Mouse (Mus musculus) spleen, adult 2 months (tissue): ENCODE data around the gene Ascc2. TPM values are rescaled to one million over a fixed set of nuclear protein-coding genes. Genes with fewer than 3 reads are reported as not detected.
"Not testable (repeated sequence)": the region's sequence is repeated elsewhere in the genome, so short reads cannot be mapped to it uniquely, and the experiment has no call there.

Experiments used
- DNase-seq, 2 experiments: peaks; one replicate each; pipeline versions ENCODE4 v3.0.0 to v3.0.0-alpha.2; 2012 to 2021; ENCODE audit warnings: low spot score in 2 of 2, low read depth in 1 of 2
- H3K27ac ChIP-seq: fragments of 200-500 bp; 2 replicates; pipeline ENCODE4 v1.5.1; 2012; ENCODE audit warnings: low read length, inconsistent platforms; ENCODE audit not compliant: insufficient read depth
- H3K27me3 ChIP-seq: fragments of 200-500 bp; 2 replicates; pipeline ENCODE4 v1.6.1; 2012; ENCODE audit warnings: mild to moderate bottlenecking, moderate library complexity, low read length, inconsistent platforms; ENCODE audit not compliant: control insufficient read depth, insufficient read depth
- H3K36me3 ChIP-seq: fragments of 200-500 bp; 2 replicates; pipeline ENCODE4 v1.6.1; 2012; ENCODE audit warnings: mild to moderate bottlenecking, low read length, inconsistent platforms; ENCODE audit not compliant: control insufficient read depth, insufficient read depth
- H3K4me1 ChIP-seq: fragments of 200-500 bp; 2 replicates; pipeline ENCODE4 v1.6.1; 2011; ENCODE audit warnings: inconsistent platforms; ENCODE audit not compliant: control insufficient read depth, insufficient read depth, insufficient read length
- H3K4me3 ChIP-seq: fragments of 200-500 bp; 2 replicates; pipeline ENCODE4 v1.5.1; 2011; ENCODE audit warnings: mild to moderate bottlenecking, inconsistent platforms; ENCODE audit not compliant: insufficient read depth, insufficient read length; ENCODE audit errors: extremely low read depth
- CTCF ChIP-seq: fragments of 200-500 bp; IDR thresholded peaks from 2 replicates; pipeline ENCODE4 v1.5.1; 2011; ENCODE audit warnings: mild to moderate bottlenecking, inconsistent platforms; ENCODE audit not compliant: insufficient read depth, insufficient read length, insufficient replicate concordance; ENCODE audit errors: extremely low read depth
- POLR2A ChIP-seq: fragments of 200-500 bp; IDR thresholded peaks from 2 replicates; pipeline ENCODE4 v1.6.1; 2011; ENCODE audit warnings: low read depth, low read length, inconsistent platforms
- WGBS: fragments of 180-500 bp; shearing (Covaris S2); methylation state at CpG from one replicate; pipeline ENCODE4 v1.1.7; 2018; 5-methylcytosine and 5-hydroxymethylcytosine counted together
- polyA plus RNA-seq: library from polyadenylated mRNA; depleted of rRNA; stranded (reverse); fragments of >200 nt; gene quantifications from 2 replicates; pipeline ENCODE4 v1.2.3, GENCODE M21; 2012

Ascc2 gene
- polyA plus RNA-seq, 1 experiment = 11.2 TPM

GRCm38 (mm10) chr11:4629861-4630280, 7.7 kb upstream of the Ascc2 start:
- no peak for DNase-seq
- no peak for TF ChIP-seq CTCF
- no peak for TF ChIP-seq POLR2A
- H3K27me3 ChIP-seq = no peaks in the 10 kb centered on the region
- WGBS = 78% methylated on average over 8 of the region's 8 CpGs
- no peak overlapping the region for H3K4me3 ChIP-seq
- H3K4me1 ChIP-seq = no peaks in the 10 kb centered on the region
- H3K36me3 ChIP-seq = no peaks in the 10 kb centered on the region
- no peak overlapping the region for H3K27ac ChIP-seq

DNA sequence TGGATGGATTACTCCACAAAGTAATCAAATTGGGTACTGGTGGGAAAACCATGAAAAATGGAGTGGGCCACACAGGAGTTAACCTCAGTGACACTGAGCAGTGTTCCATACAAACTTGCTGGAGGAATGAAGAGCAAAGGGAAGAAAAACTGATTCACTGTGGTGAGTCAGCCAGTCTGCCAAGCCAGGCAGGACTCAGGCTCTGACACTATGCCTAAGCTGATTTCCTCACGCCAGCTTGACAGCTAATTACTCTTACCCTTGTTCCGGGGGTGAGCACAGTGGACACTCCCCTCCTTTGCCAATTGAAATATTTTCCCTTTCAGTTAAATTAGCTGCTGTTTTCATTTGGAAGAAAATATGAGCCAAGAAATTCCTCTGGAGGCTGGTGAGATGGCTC, 4.1 kb upstream of the Ascc2 start:
- no peak overlapping the region for H3K27ac ChIP-seq
- DNase-seq = no peak
- no peaks in the 10 kb centered on the region for H3K27me3 ChIP-seq
- TF ChIP-seq POLR2A (no peak), CTCF (no peak)
- no peaks in the 10 kb centered on the region for H3K36me3 ChIP-seq
- 76% methylated on average over 2 of the region's 2 CpGs for WGBS
- H3K4me1 ChIP-seq = no peaks in the 10 kb centered on the region
- H3K4me3 ChIP-seq = no peak overlapping the region

GRCm38 (mm10) chr11:4634395-4634794, 3.2 kb upstream of the Ascc2 start:
- Histone ChIP-seq H3K36me3 (no peaks in the 10 kb centered on the region), H3K27ac (no peak overlapping the region), H3K27me3 (no peaks in the 10 kb centered on the region), H3K4me1 (peaks cover 4% of the 10 kb centered on the region; the same call in 1 of the 2 replicates), H3K4me3 (no peak overlapping the region)
- DNase-seq = no peak
- no peak for TF ChIP-seq CTCF
- TF ChIP-seq POLR2A = no peak
- WGBS = 70% methylated on average over 5 of the region's 5 CpGs

DNA sequence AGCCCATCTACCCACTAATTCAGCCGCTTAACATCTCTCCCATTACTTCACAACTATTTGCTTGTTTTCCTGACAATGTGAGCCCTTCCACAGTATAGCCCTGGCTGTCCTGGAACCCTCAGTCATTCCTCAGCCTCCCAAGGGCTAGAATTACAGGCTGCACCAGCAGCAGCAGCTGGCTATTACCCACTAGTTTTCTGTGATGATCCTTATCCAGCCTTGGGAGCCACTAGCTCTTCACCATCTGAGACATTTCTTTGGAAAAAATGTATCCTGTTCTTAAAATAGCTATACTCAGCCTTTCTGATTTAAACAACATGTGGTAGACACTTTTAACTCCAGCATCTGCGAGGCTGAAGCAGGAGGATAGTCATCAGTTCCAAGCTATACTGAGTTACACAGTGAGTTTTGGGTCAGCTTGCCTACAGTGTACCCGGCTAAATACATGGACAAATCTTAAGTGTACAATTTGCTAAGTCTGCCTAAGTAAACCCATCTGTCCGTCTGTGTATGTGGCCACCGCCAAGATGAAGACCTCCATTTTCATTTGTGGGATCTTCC, 685 bp upstream of the Ascc2 start:
- H3K36me3 ChIP-seq = peaks cover 3% of the 10 kb centered on the region; the same call in 1 of the 2 replicates
- no peak overlapping the region for H3K27ac ChIP-seq
- TF ChIP-seq POLR2A (no peak), CTCF (no peak)
- peaks cover 4% of the 10 kb centered on the region; the same call in 1 of the 2 replicates for H3K4me1 ChIP-seq
- 65% methylated on average over 5 of the region's 5 CpGs for WGBS
- DNase-seq = no peak
- H3K4me3 ChIP-seq = no peak overlapping the region
- no peaks in the 10 kb centered on the region for H3K27me3 ChIP-seq

DNA sequence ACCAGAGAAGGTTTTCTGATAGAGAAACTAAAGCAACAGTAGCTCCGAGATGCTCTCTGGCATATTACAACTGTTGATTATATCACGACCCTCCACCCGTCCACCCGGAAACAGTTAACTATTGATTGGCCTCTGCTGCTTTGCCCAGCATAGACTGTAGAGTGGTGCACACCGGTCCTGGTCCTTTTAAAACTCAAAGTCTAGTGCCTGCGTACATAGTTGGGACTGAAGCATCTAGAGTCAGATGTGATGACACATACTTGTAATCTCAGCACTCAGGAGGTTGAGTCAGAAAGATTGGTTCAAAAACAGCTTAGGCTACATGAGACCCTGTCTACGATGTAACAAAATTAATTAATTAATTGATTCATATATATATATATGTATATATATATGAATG, 714 bp downstream of the Ascc2 start:
- TF ChIP-seq CTCF = no peak
- no peak for TF ChIP-seq POLR2A
- DNase-seq = no peak
- H3K4me1 ChIP-seq = peaks cover 4% of the 10 kb centered on the region; the same call in 1 of the 2 replicates
- peak overlapping the region; percentile 89 for H3K4me3 ChIP-seq
- no peak overlapping the region for H3K27ac ChIP-seq
- H3K36me3 ChIP-seq = peaks cover 3% of the 10 kb centered on the region; the same call in 1 of the 2 replicates
- 19% methylated on average over 7 of the region's 7 CpGs for WGBS
- H3K27me3 ChIP-seq = no peaks in the 10 kb centered on the region

DNA sequence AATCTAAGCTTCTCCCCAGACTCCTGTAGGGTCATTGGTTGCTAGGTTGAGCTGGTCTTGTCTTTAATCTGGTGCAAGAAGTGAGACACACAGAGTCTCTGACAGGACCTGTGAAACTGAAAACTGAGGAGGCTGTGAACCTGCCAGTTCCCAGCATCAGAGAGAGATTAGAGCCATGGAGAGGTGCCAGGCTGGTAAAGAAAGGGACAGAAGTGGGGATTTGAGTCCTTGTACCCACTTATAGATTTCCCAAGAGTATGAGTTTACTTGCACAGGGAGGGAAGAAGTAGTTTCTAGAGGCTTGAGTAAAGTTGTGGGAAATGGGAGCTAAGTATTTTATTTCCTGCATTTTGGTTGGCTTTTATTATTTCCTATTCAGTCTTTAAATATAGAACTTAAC, 3.6 kb downstream of the Ascc2 start:
- no peak for DNase-seq
- Histone ChIP-seq H3K36me3 (peaks cover 3% of the 10 kb centered on the region; the same call in 1 of the 2 replicates), H3K27me3 (no peaks in the 10 kb centered on the region), H3K27ac (no peak overlapping the region), H3K4me3 (no peak overlapping the region), H3K4me1 (peaks cover 4% of the 10 kb centered on the region; the same call in 1 of the 2 replicates)
- TF ChIP-seq CTCF = no peak
- no peak for TF ChIP-seq POLR2A

DNA sequence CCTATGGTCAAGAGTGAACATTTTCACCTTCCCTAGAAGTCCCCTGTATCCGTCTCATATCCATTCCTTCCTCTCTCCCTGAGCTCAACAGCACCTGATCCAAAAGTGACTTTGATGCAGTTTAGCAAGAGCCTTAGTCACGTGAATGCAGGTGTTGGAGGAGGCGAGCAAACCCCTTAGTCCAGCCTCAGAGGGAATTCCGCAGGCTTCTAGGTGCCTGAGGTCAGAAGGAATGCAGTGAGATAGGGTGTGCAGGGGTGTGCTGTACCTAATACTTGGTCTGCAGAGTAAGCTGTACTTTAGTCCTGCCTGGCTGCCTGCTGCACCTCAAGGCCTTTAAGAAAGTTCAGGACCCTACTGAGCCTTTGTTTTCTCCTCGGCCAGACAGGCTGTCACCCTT, 6.2 kb downstream of the Ascc2 start:
- WGBS = 89% methylated on average over 5 of the region's 5 CpGs
- Histone ChIP-seq H3K27ac (no peak overlapping the region), H3K4me3 (no peak overlapping the region), H3K27me3 (no peaks in the 10 kb centered on the region), H3K36me3 (peaks cover 13% of the 10 kb centered on the region), H3K4me1 (peaks cover 4% of the 10 kb centered on the region; the same call in 1 of the 2 replicates)
- no peak for TF ChIP-seq POLR2A
- TF ChIP-seq CTCF = no peak
- DNase-seq = no peak

DNA sequence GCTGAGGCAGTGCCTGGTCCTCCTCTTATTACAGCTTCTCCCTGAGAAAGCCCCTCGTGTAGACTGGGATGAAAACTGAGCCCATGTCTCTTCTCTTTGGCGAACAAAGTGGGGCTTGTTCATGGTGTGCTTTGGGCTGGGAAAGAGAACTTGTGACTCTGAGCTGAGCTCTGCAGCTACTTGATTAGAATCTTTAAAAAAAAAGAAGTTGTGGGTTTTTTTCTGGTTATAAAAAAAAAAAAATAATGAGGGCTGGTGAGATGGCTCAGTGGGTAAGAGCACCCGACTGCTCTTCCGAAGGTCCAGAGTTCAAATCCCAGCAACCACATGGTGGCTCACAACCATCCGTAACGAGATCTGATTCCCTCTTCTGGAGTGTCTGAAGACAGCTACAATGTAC, 7.6 kb downstream of the Ascc2 start:
- H3K27ac ChIP-seq, H3K27me3 ChIP-seq, H3K4me3 ChIP-seq, DNase-seq, H3K4me1 ChIP-seq: not testable (repeated sequence)
- 92% methylated on average over 6 of the region's 6 CpGs for WGBS
- H3K36me3 ChIP-seq = peaks cover 19% of the 10 kb centered on the region
